Mouse (Mus musculus) bone marrow, adult 2 months (tissue): ENCODE measurements at regions not wholly inside any gene's neighbourhood (a gene's known extent, or its start where the extent isn't known, plus 50 kb on each side); places are given as distances from the start of the nearest gene placed in this dataset.

ENCODE experiments used
- CTCF ChIP-seq: fragments of 200-500 bp; IDR thresholded peaks from 2 replicates; pipeline ENCODE4 v1.5.1; 2011; ENCODE audit warnings: low read length, control low read depth; ENCODE audit not compliant: control insufficient read depth, insufficient read depth
- POLR2A ChIP-seq: fragments of 200-500 bp; IDR thresholded peaks from 2 replicates; pipeline ENCODE4 v1.6.1; 2011; ENCODE audit warnings: low read depth, mild to moderate bottlenecking, control low read depth, low read length, borderline replicate concordance; ENCODE audit not compliant: control insufficient read depth

DNA sequence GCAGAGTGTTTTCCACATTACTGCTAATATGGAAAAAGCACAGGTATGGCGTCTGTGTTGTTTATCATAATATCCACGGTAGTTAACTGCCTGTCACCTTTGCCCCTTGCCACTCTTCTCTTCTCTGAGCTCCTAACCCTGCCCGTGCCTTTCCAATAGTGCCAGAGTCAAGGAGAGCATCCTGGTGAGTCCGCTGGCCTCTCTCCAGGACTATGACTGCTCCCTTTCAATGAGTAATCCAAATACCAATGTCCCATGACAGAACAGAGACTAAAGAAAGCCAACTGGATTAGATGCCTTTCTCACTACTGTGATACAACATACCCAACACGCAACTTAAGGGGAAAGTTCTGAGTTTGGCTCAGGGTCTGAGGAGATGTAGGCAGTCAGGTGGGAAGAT, 430.8 kb upstream of the Adamts16 start:
- TF ChIP-seq CTCF, result no peak
- no peak for TF ChIP-seq POLR2A
